Comparison of ENCODE assay signal across 9 mouse cellular contexts in genomic region chr2:163288881-163289379, GRCm38 (mm10).
DNase-seq lines count a peak whose midpoint lies in the region; TF ChIP-seq lines count a peak whose summit lies in the region.
"Had no signal": no experiment of that assay in that cellular context is flagged by ENCODE, and none has a peak within 500 bp of the region (broad histone marks: within the 10 kb centered on the region; RNA-seq: fewer than 3 reads in every experiment).

No protein-coding gene starts in this region.

- intact Hi-C loops in gastrocnemius, adult 2 months (cut with DNase I): no loop called here

- H3K4me3 ChIP-seq in gastrocnemius, adult 2 months: peak overlapping the region; percentile 39
- H3K4me3 ChIP-seq: erythroblast, embryonic 14.5 days had no signal

- TF ChIP-seq CTCF in gastrocnemius, adult 2 months (IDR thresholded peaks at IDR 0.05): no peak
- TF ChIP-seq CTCF in brain, embryonic 14.5 days (IDR thresholded peaks at IDR 0.05; ENCODE audit: borderline replicate concordance, extremely low read depth, insufficient read depth, insufficient read length): no peak

- H3K27ac ChIP-seq in gastrocnemius, adult 2 months: no peak overlapping the region

- DNase-seq in gastrocnemius, adult 2 months: peak; percentile 33
- no peak for DNase-seq in gastrocnemius, adult 18-20 months (ENCODE audit: low spot score)
- peak; percentile 74 for DNase-seq in brain, embryonic 14.5 days (ENCODE audit: low read depth)
- DNase-seq in heart, postnatal 4 days: peak; percentile 66
- peak; percentile 80 to 85 for DNase-seq in kidney, postnatal 4 days
- peak; percentile 61 for DNase-seq in retina, postnatal 1 day
- DNase-seq in T-cell, adult 2 months (ENCODE audit: low spot score): no peak
- no peak for DNase-seq in c-Kit-positive CD71-positive TER-119-positive erythroid progenitor cells, embryonic 14.5 days (ENCODE audit: low spot score)

- TF ChIP-seq POLR2A in brain, embryonic 14.5 days (IDR thresholded peaks at IDR 0.05; ENCODE audit: borderline replicate concordance, extremely low read depth, insufficient read depth, insufficient read length, poor library complexity, severe bottlenecking): no peak

Comparison
In these comparisons a context has a peak if more than half of its experiments do, and no peak if none do; other contexts are left out.
1. DNase-seq: peak in gastrocnemius, adult 2 months (single experiment), brain, embryonic 14.5 days (single experiment), heart, postnatal 4 days (single experiment), kidney, postnatal 4 days (2 of 2) and retina, postnatal 1 day (single experiment); none in gastrocnemius, adult 18-20 months (single experiment), T-cell, adult 2 months (single experiment) and c-Kit-positive CD71-positive TER-119-positive erythroid progenitor cells, embryonic 14.5 days (single experiment).